Mouse (Mus musculus): ENCODE results near the gene Tbccd1. TPM values are rescaled to one million over a fixed set of nuclear protein-coding genes. Genes with fewer than 3 reads are reported as not detected.
"Not testable (repeated sequence)": the region's sequence is repeated elsewhere in the genome, so short reads cannot be mapped to it uniquely, and the experiment has no call there.

Tbccd1 gene
- polyA plus RNA-seq, 1 experiment: not detected

GRCm38 (mm10) chr16:22779228-22779835 is 78.1 kb downstream of the Tbccd1 start:
- H3K27ac ChIP-seq (ENCODE audit: insufficient read depth, low read depth, low read length): no peak overlapping the region
- TF ChIP-seq CTCF (IDR thresholded peaks at IDR 0.05; ENCODE audit: insufficient read depth, low read depth, low read length) (no peak), POLR2A (IDR thresholded peaks at IDR 0.05; ENCODE audit: insufficient read depth, low read depth, low read length) (no peak)
- no peaks in the 10 kb centered on the region for H3K4me1 ChIP-seq (ENCODE audit: control insufficient read depth, insufficient read depth, low read length)
- 56% methylated on average over 3 of the region's 3 CpGs for WGBS
- no peak overlapping the region for H3K4me3 ChIP-seq (ENCODE audit: insufficient read depth, low read depth, low read length)

- not testable (repeated sequence) for H3K4me1 ChIP-seq (ENCODE audit: control insufficient read depth, insufficient read depth, low read length); H3K27ac ChIP-seq (ENCODE audit: insufficient read depth, low read depth, low read length)
- 93% methylated on average over 12 of the region's 12 CpGs for WGBS
These were observed 79.2 kb downstream of the Tbccd1 start for GRCm38 (mm10) chr16:22778296-22778695.

GRCm38 (mm10) chr16:22775471-22775985 is 81.9 kb downstream of the Tbccd1 start:
- H3K27ac ChIP-seq (ENCODE audit: insufficient read depth, low read depth, low read length): no peak overlapping the region
- 75% methylated on average over 5 of the region's 5 CpGs for WGBS
- H3K4me1 ChIP-seq (ENCODE audit: control insufficient read depth, insufficient read depth, low read length): no peaks in the 10 kb centered on the region
- H3K4me3 ChIP-seq (ENCODE audit: insufficient read depth, low read depth, low read length): no peak overlapping the region
- TF ChIP-seq POLR2A (IDR thresholded peaks at IDR 0.05; ENCODE audit: insufficient read depth, low read depth, low read length) (no peak), CTCF (IDR thresholded peaks at IDR 0.05; ENCODE audit: insufficient read depth, low read depth, low read length) (no peak)

More at GRCm38 (mm10) chr16:22778296-22778695, 79.2 kb downstream of the Tbccd1 start:
- not testable (repeated sequence) for H3K4me3 ChIP-seq (ENCODE audit: insufficient read depth, low read depth, low read length)

DNA sequence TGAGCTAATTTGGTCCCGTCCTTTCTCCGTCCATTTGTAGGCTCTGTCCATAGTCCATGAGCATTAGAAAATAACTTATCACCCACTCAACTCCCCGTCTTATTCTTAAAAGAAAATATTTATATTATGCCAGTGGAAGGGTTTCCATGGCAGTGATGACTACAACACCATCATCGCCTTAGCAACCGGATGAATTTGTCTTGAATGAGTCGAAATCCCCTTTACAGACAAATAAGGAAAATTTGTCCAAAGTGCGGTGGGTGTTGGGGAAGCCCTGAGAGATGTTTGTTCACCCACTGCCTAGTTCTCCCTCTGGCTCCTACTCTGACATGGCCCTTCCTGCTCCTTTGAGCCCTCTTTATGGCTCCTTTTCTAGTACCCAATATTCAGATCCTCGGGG is 88.8 kb downstream of the Tbccd1 start:
- H3K4me3 ChIP-seq (ENCODE audit: insufficient read depth, low read depth, low read length): no peak overlapping the region
- no peaks in the 10 kb centered on the region for H3K4me1 ChIP-seq (ENCODE audit: control insufficient read depth, insufficient read depth, low read length)
- TF ChIP-seq CTCF (IDR thresholded peaks at IDR 0.05; ENCODE audit: insufficient read depth, low read depth, low read length) (no peak), POLR2A (IDR thresholded peaks at IDR 0.05; ENCODE audit: insufficient read depth, low read depth, low read length) (no peak)
- WGBS: 67% methylated on average over 8 of the region's 8 CpGs
- H3K27ac ChIP-seq (ENCODE audit: insufficient read depth, low read depth, low read length): no peak overlapping the region

GRCm38 (mm10) chr16:22767405-22767804 is 90.1 kb downstream of the Tbccd1 start:
- H3K4me1 ChIP-seq (ENCODE audit: control insufficient read depth, insufficient read depth, low read length): no peaks in the 10 kb centered on the region
- TF ChIP-seq POLR2A (IDR thresholded peaks at IDR 0.05; ENCODE audit: insufficient read depth, low read depth, low read length) (no peak), CTCF (IDR thresholded peaks at IDR 0.05; ENCODE audit: insufficient read depth, low read depth, low read length) (no peak)
- H3K4me3 ChIP-seq (ENCODE audit: insufficient read depth, low read depth, low read length): no peak overlapping the region
- H3K27ac ChIP-seq (ENCODE audit: insufficient read depth, low read depth, low read length): no peak overlapping the region
- WGBS: 97% methylated on average over 3 of the region's 3 CpGs

- TF ChIP-seq CTCF (IDR thresholded peaks at IDR 0.05; ENCODE audit: insufficient read depth, low read depth, low read length) (no peak), POLR2A (IDR thresholded peaks at IDR 0.05; ENCODE audit: insufficient read depth, low read depth, low read length) (no peak)
- H3K4me3 ChIP-seq (ENCODE audit: insufficient read depth, low read depth, low read length): no peak overlapping the region
- H3K4me1 ChIP-seq (ENCODE audit: control insufficient read depth, insufficient read depth, low read length): no peaks in the 10 kb centered on the region
- H3K27ac ChIP-seq (ENCODE audit: insufficient read depth, low read depth, low read length): no peak overlapping the region
- 79% methylated on average over 16 of the region's 16 CpGs for WGBS
These were observed 90.7 kb downstream of the Tbccd1 start for GRCm38 (mm10) chr16:22766738-22767211.

DNA sequence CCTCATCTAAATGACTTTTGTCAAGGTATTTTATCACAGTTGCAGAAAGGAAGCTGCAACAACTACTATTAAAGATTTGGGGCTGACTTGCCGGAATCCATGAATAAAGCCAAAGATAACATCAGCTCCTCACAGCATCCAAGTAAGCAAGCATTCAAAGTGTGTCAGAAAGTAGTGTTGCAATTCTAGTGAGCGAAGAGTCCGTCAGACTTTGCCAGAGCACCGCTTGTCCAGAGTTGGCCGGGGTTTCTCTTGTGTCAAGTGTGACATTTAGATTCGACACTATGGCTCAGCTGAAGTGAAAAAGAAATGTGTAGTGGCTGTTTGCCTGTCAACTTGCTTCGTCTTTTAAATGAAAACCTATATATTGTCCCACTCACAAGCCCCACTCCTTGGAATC is 91.9 kb downstream of the Tbccd1 start:
- 83% methylated on average over 7 of the region's 7 CpGs for WGBS
- Histone ChIP-seq H3K4me1 (ENCODE audit: control insufficient read depth, insufficient read depth, low read length) (no peaks in the 10 kb centered on the region), H3K27ac (ENCODE audit: insufficient read depth, low read depth, low read length) (no peak overlapping the region), H3K4me3 (ENCODE audit: insufficient read depth, low read depth, low read length) (no peak overlapping the region)
- TF ChIP-seq POLR2A (IDR thresholded peaks at IDR 0.05; ENCODE audit: insufficient read depth, low read depth, low read length) (no peak), CTCF (IDR thresholded peaks at IDR 0.05; ENCODE audit: insufficient read depth, low read depth, low read length) (no peak)

Other genes with a start within 250 kb of the Tbccd1 start
- gene Dgkg, start 200.4 kb downstream of the Tbccd1 start, polyA plus RNA-seq (2012; ENCODE audit: insufficient read depth, insufficient read length, low replicate concordance, missing spikeins): not detected in 2 replicates
- not detected in 2 replicates for gene Crygs, start 46.1 kb downstream of the Tbccd1 start, polyA plus RNA-seq (2012; ENCODE audit: insufficient read depth, insufficient read length, low replicate concordance, missing spikeins)
- gene Dnajb11, start 176 bp upstream of the Tbccd1 start, polyA plus RNA-seq (2012; ENCODE audit: insufficient read depth, insufficient read length, low replicate concordance, missing spikeins): not detected in 2 replicates
- not detected in 2 replicates for gene Ahsg, start 33.6 kb upstream of the Tbccd1 start, polyA plus RNA-seq (2012; ENCODE audit: insufficient read depth, insufficient read length, low replicate concordance, missing spikeins)
- gene Fetub, start 60.7 kb upstream of the Tbccd1 start, polyA plus RNA-seq (2012; ENCODE audit: insufficient read depth, insufficient read length, low replicate concordance, missing spikeins): not detected in 2 replicates
- gene Hrg, start 93.4 kb upstream of the Tbccd1 start, polyA plus RNA-seq (2012; ENCODE audit: insufficient read depth, insufficient read length, low replicate concordance, missing spikeins): not detected in 2 replicates
- gene Kng2, start 171.8 kb upstream of the Tbccd1 start, polyA plus RNA-seq (2012; ENCODE audit: insufficient read depth, insufficient read length, low replicate concordance, missing spikeins): not detected in 2 replicates
- gene Kng1, start 200.2 kb upstream of the Tbccd1 start, polyA plus RNA-seq (2012; ENCODE audit: insufficient read depth, insufficient read length, low replicate concordance, missing spikeins): not detected in 2 replicates
- gene Eif4a2, start 249.8 kb upstream of the Tbccd1 start, polyA plus RNA-seq (2012; ENCODE audit: insufficient read depth, insufficient read length, low replicate concordance, missing spikeins): 425 and 693 TPM in 2 replicates

Measured in olfactory bulb, adult 2 months (tissue).